Comparison of ENCODE assay signal across 20 mouse cellular contexts in the genomic region with DNA sequence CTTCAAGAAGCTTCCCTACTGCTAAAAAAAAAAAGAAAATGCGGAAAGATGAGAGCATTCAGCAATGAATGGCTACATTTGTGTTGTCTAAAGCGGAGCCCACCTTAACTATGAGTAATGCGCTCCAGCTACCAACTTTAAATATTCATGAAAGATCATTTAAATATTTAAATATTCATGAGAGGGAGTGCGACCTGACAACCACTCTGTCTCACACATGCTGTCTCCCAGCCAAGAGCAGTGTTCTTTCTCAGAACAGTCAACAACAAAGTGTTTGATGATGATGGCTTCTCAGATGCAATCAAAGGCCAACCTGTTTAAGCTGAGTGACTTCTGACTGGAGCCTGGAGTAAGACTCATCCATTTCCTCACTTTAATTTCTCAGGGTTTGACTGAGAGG.
DNase-seq lines count a peak whose midpoint lies in the region; ATAC-seq and TF ChIP-seq lines count a peak whose summit lies in the region.
"Had no signal": no experiment of that assay in that cellular context is flagged by ENCODE, and none has a peak within 500 bp of the region (broad histone marks: within the 10 kb centered on the region; RNA-seq: fewer than 3 reads in every experiment).

No protein-coding gene starts in this region.

- ATAC-seq in heart, embryonic 12.5 days (ENCODE audit: insufficient number of reproducible peaks, low FRiP score), result no peak
- peak; percentile 74 for ATAC-seq in forebrain, embryonic 16.5 days
- peak; percentile 51; the same call in 1 of the 2 replicates for ATAC-seq in midbrain, embryonic 15.5 days (replicated peaks)
- ATAC-seq: activated CD4-positive, CD25-positive, alpha-beta regulatory T cell, adult 4 months had no signal

- no peak for TF ChIP-seq CTCF in brain, embryonic 14.5 days (IDR thresholded peaks at IDR 0.05; ENCODE audit: borderline replicate concordance, extremely low read depth, insufficient read depth, insufficient read length)

- H3K4me1 ChIP-seq in heart, embryonic 12.5 days (replicated peaks), result no peaks in the 10 kb centered on the region
- peaks cover 35% of the 10 kb centered on the region for H3K4me1 ChIP-seq in forebrain, embryonic 16.5 days (replicated peaks; ENCODE audit: control insufficient read depth, insufficient read depth, low read length)
- H3K4me1 ChIP-seq in midbrain, embryonic 15.5 days, result peaks cover 14% of the 10 kb centered on the region
- H3K4me1 ChIP-seq: embryonic facial prominence, embryonic 13.5 days; limb, embryonic 15.5 days had no signal

- no peaks in the 10 kb centered on the region for H3K27me3 ChIP-seq in heart, embryonic 12.5 days (replicated peaks)
- no peaks in the 10 kb centered on the region for H3K27me3 ChIP-seq in forebrain, embryonic 16.5 days (replicated peaks; ENCODE audit: control insufficient read depth, insufficient read depth, low read length)
- 0 out of 2 replicates have a peak, but pooled peaks cover 2% of the 10 kb centered on the region for H3K27me3 ChIP-seq in midbrain, embryonic 15.5 days (replicated peaks)
- H3K27me3 ChIP-seq: embryonic facial prominence, embryonic 13.5 days; hindbrain, embryonic 15.5 days; limb, embryonic 15.5 days had no signal

- H3K27ac ChIP-seq in heart, embryonic 12.5 days (ENCODE audit: poor library complexity, severe bottlenecking), result no peak overlapping the region
- H3K27ac ChIP-seq in forebrain, embryonic 16.5 days (ENCODE audit: low read length), result no peak overlapping the region
- H3K27ac ChIP-seq in midbrain, embryonic 15.5 days, result no peak overlapping the region
- H3K27ac ChIP-seq: embryonic facial prominence, embryonic 13.5 days; hindbrain, embryonic 15.5 days; limb, embryonic 15.5 days had no signal

- H3K9ac ChIP-seq in heart, embryonic 12.5 days, result no peak overlapping the region
- H3K9ac ChIP-seq in forebrain, embryonic 16.5 days (replicated peaks; ENCODE audit: low read depth, low read length), result no peak overlapping the region
- H3K9ac ChIP-seq in midbrain, embryonic 15.5 days, result no peak overlapping the region
- H3K9ac ChIP-seq: embryonic facial prominence, embryonic 13.5 days; hindbrain, embryonic 15.5 days; limb, embryonic 15.5 days had no signal

- H3K4me3 ChIP-seq in heart, embryonic 12.5 days, result no peak overlapping the region
- H3K4me3 ChIP-seq in forebrain, embryonic 16.5 days (replicated peaks; ENCODE audit: low read length), result no peak overlapping the region
- no peak overlapping the region for H3K4me3 ChIP-seq in midbrain, embryonic 15.5 days
- H3K4me3 ChIP-seq: embryonic facial prominence, embryonic 13.5 days; hindbrain, embryonic 15.5 days; limb, embryonic 15.5 days had no signal

- WGBS in heart, embryonic 12.5 days, result 81% methylated on average over 4 of the region's 4 CpGs
- WGBS in forebrain, embryonic 16.5 days, result 9% methylated on average over 4 of the region's 4 CpGs
- 42% methylated on average over 4 of the region's 4 CpGs for WGBS in midbrain, embryonic 15.5 days

- H3K9me3 ChIP-seq in heart, embryonic 12.5 days (replicated peaks), result no peaks in the 10 kb centered on the region
- H3K9me3 ChIP-seq in forebrain, embryonic 16.5 days (ENCODE audit: control insufficient read depth, low read length), result no peaks in the 10 kb centered on the region
- H3K9me3 ChIP-seq in midbrain, embryonic 15.5 days, result no peaks in the 10 kb centered on the region
- H3K9me3 ChIP-seq: embryonic facial prominence, embryonic 13.5 days; G1E; hindbrain, embryonic 15.5 days; limb, embryonic 15.5 days had no signal

- H3K36me3 ChIP-seq in heart, embryonic 12.5 days, result no peaks in the 10 kb centered on the region
- H3K36me3 ChIP-seq in forebrain, embryonic 16.5 days (ENCODE audit: control insufficient read depth, insufficient read depth), result no peaks in the 10 kb centered on the region
- H3K36me3 ChIP-seq in midbrain, embryonic 15.5 days (replicated peaks), result no peaks in the 10 kb centered on the region
- H3K36me3 ChIP-seq: embryonic facial prominence, embryonic 13.5 days; G1E; hindbrain, embryonic 15.5 days; limb, embryonic 15.5 days had no signal

- no peak for TF ChIP-seq POLR2A in brain, embryonic 14.5 days (IDR thresholded peaks at IDR 0.05; ENCODE audit: borderline replicate concordance, extremely low read depth, insufficient read depth, insufficient read length, poor library complexity, severe bottlenecking)

- peak; percentile 29 for DNase-seq in heart, adult 11 months
- peak; percentile 81 for DNase-seq in brain, embryonic 14.5 days (ENCODE audit: low read depth)
- no peak for DNase-seq in kidney, adult 8-10 months
- DNase-seq in thymus, postnatal 4 days, result no peak
- DNase-seq: adrenal gland, postnatal 14 days; cerebellum, adult 11 months; cerebellum, postnatal 14 days; gastrocnemius, postnatal 36 days; kidney, adult 11 months; kidney, postnatal 10 days; lung, postnatal 14 days; right cerebral cortex, postnatal 4 days had no signal

- no peak overlapping the region for H3K4me2 ChIP-seq in heart, embryonic 12.5 days
- 0 out of 2 replicates have a peak overlapping the region, but pooled peaks have one; percentile 5 for H3K4me2 ChIP-seq in forebrain, embryonic 16.5 days (ENCODE audit: low read length)
- H3K4me2 ChIP-seq in midbrain, embryonic 15.5 days, result no peak overlapping the region
- H3K4me2 ChIP-seq: embryonic facial prominence, embryonic 13.5 days; hindbrain, embryonic 15.5 days; limb, embryonic 15.5 days had no signal

Comparison
In these comparisons a context has a peak if more than half of its experiments do, and no peak if none do; other contexts are left out.
1. DNase-seq: peak in heart, adult 11 months (single experiment) and brain, embryonic 14.5 days (single experiment); none in kidney, adult 8-10 months (0 of 2) and thymus, postnatal 4 days (single experiment).